ENCODE assay signal across 15 mouse cellular contexts in genomic region chr7:36678510-36678909, GRCm38 (mm10). TPM values are rescaled to one million over a fixed set of nuclear protein-coding genes. Genes with fewer than 3 reads are reported as not detected.
A peak's percentile ranks its signal among the peaks of the same experiment; 100 is the strongest.
DNase-seq lines count a peak whose midpoint lies in the region; ATAC-seq lines count a peak whose summit lies in the region.
"Had no signal": no experiment of that assay in that cellular context is flagged by ENCODE, and none has a peak within 500 bp of the region (broad histone marks: within the 10 kb centered on the region; RNA-seq: fewer than 3 reads in every experiment).

No protein-coding gene starts in this region.

- no peak overlapping the region for H3K9ac ChIP-seq in embryonic facial prominence, embryonic 11.5 days (replicated peaks; ENCODE audit: low read length)
- H3K9ac ChIP-seq in midbrain, embryonic 11.5 days (ENCODE audit: low read length): no peak overlapping the region
- no peak overlapping the region for H3K9ac ChIP-seq in midbrain, embryonic 16.5 days (ENCODE audit: low read depth, low read length)
- no peak overlapping the region for H3K9ac ChIP-seq in hindbrain, embryonic 14.5 days
- no peak overlapping the region for H3K9ac ChIP-seq in neural tube, embryonic 15.5 days (replicated peaks)

- H3K27me3 ChIP-seq in embryonic facial prominence, embryonic 11.5 days (ENCODE audit: control insufficient read depth, insufficient read depth, low read length): peaks cover 24% of the 10 kb centered on the region
- H3K27me3 ChIP-seq in embryonic facial prominence, embryonic 10.5 days (replicated peaks; ENCODE audit: low read depth, poor library complexity, severe bottlenecking): peaks cover 80% of the 10 kb centered on the region
- peaks cover 16% of the 10 kb centered on the region for H3K27me3 ChIP-seq in midbrain, embryonic 11.5 days (ENCODE audit: control insufficient read depth, insufficient read depth, low read length)
- peaks cover 12% of the 10 kb centered on the region for H3K27me3 ChIP-seq in midbrain, embryonic 16.5 days (ENCODE audit: control insufficient read depth, insufficient read depth, low read depth, low read length)
- H3K27me3 ChIP-seq in hindbrain, embryonic 14.5 days (ENCODE audit: control insufficient read depth, insufficient read depth, low read length): peaks cover 20% of the 10 kb centered on the region; the same call in 1 of the 2 replicates
- H3K27me3 ChIP-seq in neural tube, embryonic 15.5 days (replicated peaks): no peaks in the 10 kb centered on the region

- H3K4me3 ChIP-seq in embryonic facial prominence, embryonic 11.5 days (ENCODE audit: low read depth, low read length): no peak overlapping the region
- no peak overlapping the region; the same call in 1 of the 2 replicates for H3K4me3 ChIP-seq in embryonic facial prominence, embryonic 10.5 days
- H3K4me3 ChIP-seq in midbrain, embryonic 11.5 days (ENCODE audit: low read depth, low read length): no peak overlapping the region
- H3K4me3 ChIP-seq in midbrain, embryonic 16.5 days (ENCODE audit: low read depth, low read length): no peak overlapping the region
- no peak overlapping the region for H3K4me3 ChIP-seq in hindbrain, embryonic 14.5 days (replicated peaks; ENCODE audit: low read length)
- H3K4me3 ChIP-seq in neural tube, embryonic 15.5 days (replicated peaks): no peak overlapping the region
- H3K4me3 ChIP-seq: left cerebral cortex, adult 2 months had no signal

- H3K36me3 ChIP-seq in embryonic facial prominence, embryonic 11.5 days (replicated peaks; ENCODE audit: control insufficient read depth, insufficient read depth, low read depth, low read length): no peaks in the 10 kb centered on the region
- no peaks in the 10 kb centered on the region for H3K36me3 ChIP-seq in embryonic facial prominence, embryonic 10.5 days (replicated peaks)
- no peaks in the 10 kb centered on the region for H3K36me3 ChIP-seq in midbrain, embryonic 11.5 days (ENCODE audit: control insufficient read depth, insufficient read depth, low read length)
- no peaks in the 10 kb centered on the region for H3K36me3 ChIP-seq in midbrain, embryonic 16.5 days (ENCODE audit: control insufficient read depth, insufficient read depth, low read length)
- H3K36me3 ChIP-seq in hindbrain, embryonic 14.5 days (replicated peaks; ENCODE audit: control insufficient read depth, insufficient read depth): no peaks in the 10 kb centered on the region
- no peaks in the 10 kb centered on the region for H3K36me3 ChIP-seq in neural tube, embryonic 15.5 days

- H3K4me1 ChIP-seq in embryonic facial prominence, embryonic 11.5 days (ENCODE audit: control insufficient read depth, insufficient read depth, low read length): no peaks in the 10 kb centered on the region
- H3K4me1 ChIP-seq in embryonic facial prominence, embryonic 10.5 days: peaks cover 22% of the 10 kb centered on the region
- peaks cover 19% of the 10 kb centered on the region for H3K4me1 ChIP-seq in midbrain, embryonic 11.5 days (ENCODE audit: control insufficient read depth, insufficient read depth, low read length)
- peaks cover 16% of the 10 kb centered on the region for H3K4me1 ChIP-seq in midbrain, embryonic 16.5 days (ENCODE audit: control insufficient read depth, insufficient read depth, low read length)
- peaks cover 18% of the 10 kb centered on the region; the same call in 1 of the 2 replicates for H3K4me1 ChIP-seq in hindbrain, embryonic 14.5 days (replicated peaks; ENCODE audit: control insufficient read depth, insufficient read depth, low read length)
- H3K4me1 ChIP-seq in neural tube, embryonic 15.5 days: peaks cover 23% of the 10 kb centered on the region

- WGBS in embryonic facial prominence, embryonic 11.5 days: 4% methylated on average over 10 of the region's 10 CpGs
- 4% methylated on average over 10 of the region's 10 CpGs for WGBS in embryonic facial prominence, embryonic 10.5 days
- under 1% methylated on average over 10 of the region's 10 CpGs for WGBS in midbrain, embryonic 11.5 days
- WGBS in midbrain, embryonic 16.5 days: 3% methylated on average over 10 of the region's 10 CpGs
- WGBS in hindbrain, embryonic 14.5 days: 2% methylated on average over 10 of the region's 10 CpGs
- WGBS in neural tube, embryonic 15.5 days: 5% methylated on average over 10 of the region's 10 CpGs

- H3K27ac ChIP-seq in embryonic facial prominence, embryonic 11.5 days (replicated peaks; ENCODE audit: low read depth, low read length): no peak overlapping the region
- H3K27ac ChIP-seq in embryonic facial prominence, embryonic 10.5 days (replicated peaks): no peak overlapping the region
- H3K27ac ChIP-seq in midbrain, embryonic 11.5 days (ENCODE audit: low read depth, low read length): no peak overlapping the region
- H3K27ac ChIP-seq in midbrain, embryonic 16.5 days (ENCODE audit: low read length): no peak overlapping the region
- no peak overlapping the region for H3K27ac ChIP-seq in hindbrain, embryonic 14.5 days
- no peak overlapping the region for H3K27ac ChIP-seq in neural tube, embryonic 15.5 days (replicated peaks)
- H3K27ac ChIP-seq: left cerebral cortex, adult 2 months had no signal

- no peak for ATAC-seq in embryonic facial prominence, embryonic 11.5 days (replicated peaks; ENCODE audit: insufficient number of reproducible peaks, low FRiP score, low TSS enrichment, low read depth)
- ATAC-seq in midbrain, embryonic 11.5 days (ENCODE audit: low FRiP score): peak; percentile 70
- ATAC-seq in midbrain, embryonic 16.5 days: no peak
- ATAC-seq in hindbrain, embryonic 14.5 days (ENCODE audit: low FRiP score): no peak
- no peak for ATAC-seq in neural tube, embryonic 15.5 days (ENCODE audit: low FRiP score)
- ATAC-seq: activated CD4-positive, CD25-positive, alpha-beta regulatory T cell, adult 4 months; intestine, postnatal 0 days had no signal

- H3K4me2 ChIP-seq in embryonic facial prominence, embryonic 11.5 days (ENCODE audit: low read depth, low read length): no peak overlapping the region
- H3K4me2 ChIP-seq in midbrain, embryonic 11.5 days: peak overlapping the region; percentile 42; the same call in 1 of the 2 replicates
- H3K4me2 ChIP-seq in midbrain, embryonic 16.5 days (ENCODE audit: low read length): no peak overlapping the region
- 0 out of 2 replicates have a peak overlapping the region, but pooled peaks have one; percentile 49 for H3K4me2 ChIP-seq in hindbrain, embryonic 14.5 days (replicated peaks)
- H3K4me2 ChIP-seq in neural tube, embryonic 15.5 days: peak overlapping the region; percentile 64
- H3K4me2 ChIP-seq: liver, embryonic 11.5 days had no signal

- DNase-seq in embryonic facial prominence, embryonic 11.5 days (ENCODE audit: low spot score): peak; percentile 40
- no peak for DNase-seq in embryonic facial prominence, embryonic 10.5 days (ENCODE audit: low spot score)
- DNase-seq in midbrain, embryonic 11.5 days (ENCODE audit: low spot score, missing footprints): peak; percentile 89
- DNase-seq in hindbrain, embryonic 14.5 days (ENCODE audit: low spot score): no peak
- no peak for DNase-seq in cerebellum, adult 9-10 months
- no peak for DNase-seq in spleen, postnatal 4 days (ENCODE audit: low spot score in 2 of 2)
- DNase-seq: cerebellum, adult 8-10 months; heart, postnatal 10 days; right cerebral cortex, postnatal 4 days had no signal

- no peaks in the 10 kb centered on the region for H3K9me3 ChIP-seq in embryonic facial prominence, embryonic 11.5 days (replicated peaks; ENCODE audit: control insufficient read depth, low read length)
- no peaks in the 10 kb centered on the region for H3K9me3 ChIP-seq in embryonic facial prominence, embryonic 10.5 days
- no peaks in the 10 kb centered on the region for H3K9me3 ChIP-seq in midbrain, embryonic 11.5 days (ENCODE audit: control insufficient read depth, low read length)
- H3K9me3 ChIP-seq in midbrain, embryonic 16.5 days (replicated peaks; ENCODE audit: control insufficient read depth, low read length, poor library complexity, severe bottlenecking): no peaks in the 10 kb centered on the region
- no peaks in the 10 kb centered on the region for H3K9me3 ChIP-seq in hindbrain, embryonic 14.5 days (ENCODE audit: control insufficient read depth, low read length)
- H3K9me3 ChIP-seq in neural tube, embryonic 15.5 days (replicated peaks): no peaks in the 10 kb centered on the region

RNA-seq across cellular contexts. Expression of gene Tshz3, which starts 19.4 kb away (rescaled TPM):
- 3.7 and 4.9 TPM in 2 replicates for polyA plus RNA-seq in embryonic facial prominence, embryonic 11.5 days (2014; fragmentation: Nextera tagmentation; extraction: Ambion mirVana)
- 4.0 and 5.0 TPM in 2 replicates for polyA plus RNA-seq in embryonic facial prominence, embryonic 10.5 days (2016; fragmentation: Nextera tagmentation; extraction: Ambion mirVana)
- 3.2 and 4.1 TPM in 2 replicates for polyA plus RNA-seq in midbrain, embryonic 11.5 days (2014; fragmentation: Nextera tagmentation; extraction: Ambion mirVana)
- 8.9 and 9.9 TPM in 2 replicates for polyA plus RNA-seq in midbrain, embryonic 16.5 days (2015; fragmentation: Nextera tagmentation; extraction: Ambion mirVana)
- 38.2 and 55.9 TPM in 2 replicates for polyA plus RNA-seq in hindbrain, embryonic 14.5 days (2014; fragmentation: Nextera tagmentation; extraction: Ambion mirVana)
- polyA plus RNA-seq in neural tube, embryonic 15.5 days (2015; fragmentation: Nextera tagmentation; extraction: Ambion mirVana): 56.8 and 62.7 TPM in 2 replicates

Comparison
In these comparisons a context has a peak if more than half of its experiments do, and no peak if none do; other contexts are left out.
1. DNase-seq: peak in embryonic facial prominence, embryonic 11.5 days (single experiment) and midbrain, embryonic 11.5 days (single experiment); none in embryonic facial prominence, embryonic 10.5 days (single experiment), hindbrain, embryonic 14.5 days (single experiment), cerebellum, adult 9-10 months (single experiment) and spleen, postnatal 4 days (0 of 2).
2. H3K4me2 ChIP-seq: peak in midbrain, embryonic 11.5 days (single experiment), hindbrain, embryonic 14.5 days (single experiment) and neural tube, embryonic 15.5 days (single experiment); none in embryonic facial prominence, embryonic 11.5 days (single experiment) and midbrain, embryonic 16.5 days (single experiment).